Mouse (Mus musculus) liver, adult (tissue): Measurements from ENCODE around the gene Pcbp3.

Experiments
- GATA4 ChIP-seq: IDR thresholded peaks from 2 replicates; pipeline ENCODE4 v1.6.1; 2014; ENCODE audit warnings: mild to moderate bottlenecking, low read length; ENCODE audit not compliant: insufficient replicate concordance

Pcbp3 gene

GRCm38 (mm10) chr10:76721216-76721615 is 240.5 kb downstream of the Pcbp3 start:
- no peak for TF ChIP-seq GATA4

GRCm38 (mm10) chr10:76717631-76718030 is 244.1 kb downstream of the Pcbp3 start:
- TF ChIP-seq GATA4: no peak

- TF ChIP-seq GATA4: no peak
These were observed 244.7 kb downstream of the Pcbp3 start for GRCm38 (mm10) chr10:76717026-76717425.

GRCm38 (mm10) chr10:76714303-76714702 is 247.4 kb downstream of the Pcbp3 start:
- no peak for TF ChIP-seq GATA4

GRCm38 (mm10) chr10:76712500-76712899 is 249.2 kb downstream of the Pcbp3 start:
- TF ChIP-seq GATA4: no peak
